Mouse (Mus musculus) brain, embryonic 14.5 days (tissue): ENCODE measurements around the gene Slit3.

ENCODE experiments used
- CTCF ChIP-seq: fragments of 200-500 bp; IDR thresholded peaks from 2 replicates; pipeline ENCODE4 v1.5.1; 2012; ENCODE audit warnings: inconsistent platforms, mild to moderate bottlenecking, moderate library complexity, borderline replicate concordance; ENCODE audit not compliant: insufficient read depth, insufficient read length; ENCODE audit errors: extremely low read depth
- POLR2A ChIP-seq: fragments of 200-500 bp; IDR thresholded peaks from 2 replicates; pipeline ENCODE4 v1.6.1; 2012; ENCODE audit warnings: mild to moderate bottlenecking, inconsistent platforms, borderline replicate concordance; ENCODE audit not compliant: poor library complexity, insufficient read depth, insufficient read length, severe bottlenecking; ENCODE audit errors: extremely low read depth

GRCm38 (mm10) chr11:35379407-35379806 lies 258.4 kb downstream of the Slit3 start:
- no peak for TF ChIP-seq CTCF
- no peak for TF ChIP-seq POLR2A
